Mouse (Mus musculus) forebrain, embryonic 15.5 days (tissue): ENCODE results near the gene Elavl3. TPM values are rescaled to one million over a fixed set of nuclear protein-coding genes. Genes with fewer than 3 reads are reported as not detected.

ENCODE experiments used
- ATAC-seq: fragments of 200-750 bp; cut with Nextera tagmentation; replicated peaks from 2 replicates; pipeline ENCODE4 v1.8.0; 2017; ENCODE audit warnings: mild to moderate bottlenecking, moderate TSS enrichment, moderate library complexity
- H3K27ac ChIP-seq: fragments of 300-500 bp; sonication (generic); replicated peaks from 2 replicates; pipeline ENCODE4 v1.5.1; 2015; ENCODE audit warnings: mild to moderate bottlenecking, inconsistent platforms
- H3K27me3 ChIP-seq: fragments of 300-500 bp; sonication (generic); 2 replicates; pipeline ENCODE4 v1.6.1; 2015; ENCODE audit warnings: inconsistent platforms
- H3K36me3 ChIP-seq: fragments of 300-500 bp; sonication (generic); 2 replicates; pipeline ENCODE4 v1.6.1; 2015; ENCODE audit warnings: mild to moderate bottlenecking, inconsistent platforms
- H3K4me1 ChIP-seq: fragments of 300-500 bp; sonication (generic); 2 replicates; pipeline ENCODE4 v1.6.1; 2015; ENCODE audit warnings: inconsistent platforms
- H3K4me2 ChIP-seq: fragments of 300-500 bp; sonication (generic); replicated peaks from 2 replicates; pipeline ENCODE4 v1.6.1; 2015; ENCODE audit warnings: mild to moderate bottlenecking, inconsistent platforms
- H3K4me3 ChIP-seq: fragments of 300-500 bp; sonication (generic); 2 replicates; pipeline ENCODE4 v1.5.1; 2015; ENCODE audit warnings: mild to moderate bottlenecking, inconsistent platforms
- H3K9ac ChIP-seq: fragments of 300-500 bp; sonication (generic); replicated peaks from 2 replicates; pipeline ENCODE4 v1.6.1; 2015; ENCODE audit warnings: mild to moderate bottlenecking, inconsistent platforms
- H3K9me3 ChIP-seq: fragments of 300-500 bp; sonication (generic); 2 replicates; pipeline ENCODE4 v1.6.1; 2016; ENCODE audit warnings: inconsistent platforms
- WGBS: fragments of 180-500 bp; shearing (Covaris S2); methylation state at CpG from one replicate; pipeline ENCODE4 v1.1.7; 2015; ENCODE audit warnings: mixed read lengths; 5-methylcytosine and 5-hydroxymethylcytosine counted together
- polyA plus RNA-seq: library from polyadenylated mRNA; unstranded; fragments of >200 nt; fragmentation: Nextera tagmentation; extraction: Ambion mirVana; gene quantifications from 2 replicates; pipeline ENCODE4 v1.2.1, GENCODE M21; 2015

Elavl3 gene
- polyA plus RNA-seq, 1 experiment from 2014 or later, result 88.9 TPM

DNA sequence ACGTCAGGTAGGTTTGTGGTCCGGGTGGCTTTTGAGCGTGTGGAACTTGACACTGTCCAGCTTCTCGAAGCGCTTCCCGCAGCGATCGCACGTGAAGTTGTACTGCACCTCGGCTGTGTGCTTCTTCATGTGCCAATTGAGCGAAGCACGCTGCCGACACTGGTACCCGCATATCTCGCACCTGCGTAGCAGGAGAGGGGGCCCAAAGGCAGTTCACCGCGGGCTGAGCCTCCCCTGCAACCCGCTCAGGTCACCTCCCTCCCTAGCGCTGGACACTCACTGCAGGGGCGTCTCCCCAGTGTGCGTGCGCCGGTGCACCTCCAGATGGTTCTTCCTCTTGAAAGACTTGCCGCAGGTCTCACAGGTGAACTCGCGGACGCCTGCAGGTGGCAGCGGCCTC is 3.9 kb upstream of the Elavl3 start:
- Histone ChIP-seq H3K9ac (no peak overlapping the region), H3K4me1 (peaks cover 12% of the 10 kb centered on the region), H3K4me3 (no peak overlapping the region), H3K27ac (no peak overlapping the region), H3K27me3 (no peaks in the 10 kb centered on the region), H3K4me2 (no peak overlapping the region), H3K9me3 (no peaks in the 10 kb centered on the region), H3K36me3 (peaks cover 24% of the 10 kb centered on the region)
- WGBS, result 41% methylated on average over 29 of the region's 29 CpGs
- ATAC-seq, result no peak

- Histone ChIP-seq H3K9ac (no peak overlapping the region), H3K9me3 (no peaks in the 10 kb centered on the region), H3K36me3 (peaks cover 20% of the 10 kb centered on the region), H3K27ac (peak overlapping the region; percentile 17; the same call in 1 of the 2 replicates), H3K27me3 (no peaks in the 10 kb centered on the region), H3K4me3 (peak overlapping the region; percentile 31), H3K4me2 (peak overlapping the region; percentile 51), H3K4me1 (peaks cover 16% of the 10 kb centered on the region)
- 2% methylated on average over 32 of the region's 32 CpGs for WGBS
- peak; percentile 23 for ATAC-seq
Measured at GRCm38 (mm10) chr9:22054411-22055076, 2.7 kb upstream of the Elavl3 start.

GRCm38 (mm10) chr9:22053657-22054056 is 1.8 kb upstream of the Elavl3 start:
- Histone ChIP-seq H3K4me2 (no peak overlapping the region), H3K9me3 (no peaks in the 10 kb centered on the region), H3K27me3 (no peaks in the 10 kb centered on the region), H3K9ac (no peak overlapping the region), H3K27ac (no peak overlapping the region), H3K4me1 (peaks cover 25% of the 10 kb centered on the region), H3K4me3 (no peak overlapping the region), H3K36me3 (peaks cover 16% of the 10 kb centered on the region)
- no peak for ATAC-seq
- 41% methylated on average over 6 of the region's 7 CpGs for WGBS

- Histone ChIP-seq H3K9me3 (no peaks in the 10 kb centered on the region), H3K27me3 (no peaks in the 10 kb centered on the region), H3K9ac (peak overlapping the region; percentile 90), H3K27ac (peak overlapping the region; percentile 94), H3K4me2 (peak overlapping the region; percentile 81), H3K4me1 (peaks cover 46% of the 10 kb centered on the region), H3K36me3 (0 out of 2 replicates have a peak, but pooled peaks cover 4% of the 10 kb centered on the region), H3K4me3 (peak overlapping the region; percentile 70)
- WGBS, result under 1% methylated on average over 65 of the region's 67 CpGs
- peak; percentile 32 for ATAC-seq
Measured at GRCm38 (mm10) chr9:22051161-22051957, 464 bp downstream of the Elavl3 start.

GRCm38 (mm10) chr9:22050351-22050889 is 1.4 kb downstream of the Elavl3 start:
- Histone ChIP-seq H3K9me3 (no peaks in the 10 kb centered on the region), H3K9ac (peak overlapping the region; percentile 90), H3K36me3 (0 out of 2 replicates have a peak, but pooled peaks cover 4% of the 10 kb centered on the region), H3K4me3 (peak overlapping the region; percentile 70), H3K4me2 (peak overlapping the region; percentile 81), H3K27me3 (no peaks in the 10 kb centered on the region), H3K4me1 (peaks cover 47% of the 10 kb centered on the region), H3K27ac (peak overlapping the region; percentile 94)
- under 1% methylated on average over 43 of the region's 43 CpGs for WGBS
- peak; percentile 49 for ATAC-seq

DNA sequence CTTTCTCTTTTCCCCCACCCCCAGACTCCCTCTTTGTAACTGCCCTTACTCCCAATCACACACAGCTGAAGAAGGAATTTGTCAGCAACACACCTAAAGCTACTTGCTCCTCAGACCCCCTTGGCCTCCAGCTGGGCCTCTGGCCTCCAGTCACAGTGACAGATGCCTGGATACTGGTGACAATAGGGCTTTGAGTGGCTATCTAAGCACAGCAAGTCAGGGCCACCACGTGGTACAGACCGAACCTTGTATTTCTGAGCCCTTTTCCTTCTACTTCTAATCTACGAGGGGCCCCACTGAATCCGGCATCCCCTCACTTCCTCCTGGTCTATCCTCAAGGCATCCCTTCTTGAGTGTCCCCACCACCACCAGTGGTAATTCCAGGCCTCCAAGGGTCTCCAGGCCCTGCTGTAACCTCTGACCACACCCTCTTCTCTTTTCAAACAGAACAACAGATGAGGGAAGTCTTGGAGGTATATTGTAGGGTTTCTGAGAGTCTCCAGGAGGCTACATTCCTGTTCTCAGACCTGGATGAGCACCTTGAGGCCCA is 2.0 kb downstream of the Elavl3 start:
- Histone ChIP-seq H3K27me3 (no peaks in the 10 kb centered on the region), H3K4me2 (peak overlapping the region; percentile 81), H3K27ac (peak overlapping the region; percentile 94), H3K36me3 (0 out of 2 replicates have a peak, but pooled peaks cover 4% of the 10 kb centered on the region), H3K4me1 (peaks cover 47% of the 10 kb centered on the region), H3K9me3 (no peaks in the 10 kb centered on the region), H3K4me3 (peak overlapping the region; percentile 70), H3K9ac (peak overlapping the region; percentile 90)
- 27% methylated on average over 4 of the region's 4 CpGs for WGBS
- no peak for ATAC-seq

DNA sequence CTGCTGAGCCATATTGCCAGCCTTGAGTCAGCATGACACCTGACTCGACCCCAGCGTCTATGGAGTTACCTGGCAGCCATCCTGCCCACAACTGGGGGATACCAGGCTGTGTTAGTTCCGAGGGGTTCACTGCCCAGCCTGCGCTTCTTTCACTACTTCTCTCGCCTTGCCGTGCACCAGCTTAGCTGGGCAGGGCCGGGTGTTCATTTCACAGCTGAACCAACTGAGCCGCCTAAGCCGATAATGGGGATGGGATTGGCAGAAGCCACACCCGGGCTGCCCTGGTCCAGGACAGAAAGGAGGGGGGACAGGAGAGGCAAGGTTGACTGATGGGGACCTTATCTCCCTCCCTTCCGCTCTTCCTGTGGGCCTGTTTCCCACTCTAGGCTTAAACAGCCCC is 2.5 kb downstream of the Elavl3 start:
- 37% methylated on average over 11 of the region's 11 CpGs for WGBS
- Histone ChIP-seq H3K36me3 (0 out of 2 replicates have a peak, but pooled peaks cover 4% of the 10 kb centered on the region), H3K4me1 (peaks cover 46% of the 10 kb centered on the region)

GRCm38 (mm10) chr9:22047329-22047728 is 4.5 kb downstream of the Elavl3 start:
- no peak overlapping the region for H3K9ac ChIP-seq
- peak overlapping the region; percentile 2 for H3K4me3 ChIP-seq
- ATAC-seq, result no peak
- H3K27ac ChIP-seq, result no peak overlapping the region
- H3K4me1 ChIP-seq, result peaks cover 49% of the 10 kb centered on the region
- H3K4me2 ChIP-seq, result peak overlapping the region; percentile 81
- WGBS, result 65% methylated on average over 9 of the region's 9 CpGs
- 0 out of 2 replicates have a peak, but pooled peaks cover 4% of the 10 kb centered on the region for H3K36me3 ChIP-seq
- no peaks in the 10 kb centered on the region for H3K27me3 ChIP-seq
- no peaks in the 10 kb centered on the region for H3K9me3 ChIP-seq

More for the DNA sequence above, 2.5 kb downstream of the Elavl3 start:
- Histone ChIP-seq H3K4me2 (peak overlapping the region; percentile 81), H3K9me3 (no peaks in the 10 kb centered on the region), H3K4me3 (peak overlapping the region; percentile 70), H3K27ac (peak overlapping the region; percentile 94), H3K9ac (peak overlapping the region; percentile 90), H3K27me3 (no peaks in the 10 kb centered on the region)
- no peak for ATAC-seq

DNA sequence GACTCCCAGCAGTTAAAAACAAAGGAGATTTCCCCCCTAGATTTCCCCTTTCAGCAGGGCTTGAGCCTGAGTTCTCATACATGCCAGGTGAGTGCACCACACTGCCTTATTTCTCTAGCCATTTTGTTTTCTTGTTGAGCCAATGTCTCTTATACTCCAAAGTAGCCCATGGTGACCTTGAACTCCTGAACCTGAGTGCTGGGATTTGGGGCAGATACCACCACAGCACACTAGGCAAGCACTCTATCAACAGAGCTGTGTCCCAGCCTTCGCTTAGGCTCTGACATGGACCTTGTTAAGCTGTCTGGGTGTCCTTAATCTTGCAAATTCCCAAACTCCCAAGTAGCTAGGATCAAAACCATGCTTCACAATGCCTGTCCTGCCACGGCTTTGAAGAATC is 10.0 kb downstream of the Elavl3 start:
- no peak overlapping the region for H3K9ac ChIP-seq
- no peak overlapping the region for H3K4me2 ChIP-seq
- no peaks in the 10 kb centered on the region for H3K27me3 ChIP-seq
- H3K4me1 ChIP-seq, result peaks cover 18% of the 10 kb centered on the region
- H3K36me3 ChIP-seq, result no peaks in the 10 kb centered on the region
- H3K27ac ChIP-seq, result no peak overlapping the region
- no peak overlapping the region for H3K4me3 ChIP-seq
- 68% methylated on average over 2 of the region's 2 CpGs for WGBS
- no peaks in the 10 kb centered on the region for H3K9me3 ChIP-seq
- ATAC-seq, result no peak

DNA sequence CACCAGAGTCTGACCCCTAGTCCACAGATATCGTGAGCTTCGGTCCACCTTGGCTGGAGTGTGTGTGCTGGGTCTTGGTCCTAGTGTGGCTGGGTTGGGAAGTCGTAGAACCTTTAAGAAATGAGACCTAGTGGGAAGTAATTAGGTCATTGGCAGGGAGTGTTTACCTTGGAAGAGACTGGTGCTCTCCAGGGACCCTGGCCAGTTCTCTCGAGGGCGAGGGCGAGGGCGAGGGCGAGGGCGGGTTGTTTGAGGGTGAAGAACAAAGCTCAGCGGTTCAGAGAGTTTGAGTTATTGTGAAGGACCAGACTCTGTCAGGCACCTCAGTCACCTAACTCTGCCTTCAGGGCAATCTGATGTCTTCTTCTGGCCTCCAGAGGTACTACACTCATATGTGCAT is 14.0 kb downstream of the Elavl3 start:
- H3K4me1 ChIP-seq, result peaks cover 19% of the 10 kb centered on the region
- H3K36me3 ChIP-seq, result peaks cover 33% of the 10 kb centered on the region
- no peak overlapping the region for H3K9ac ChIP-seq
- no peaks in the 10 kb centered on the region for H3K9me3 ChIP-seq
- ATAC-seq, result no peak
- H3K27ac ChIP-seq, result no peak overlapping the region
- H3K4me2 ChIP-seq, result no peak overlapping the region
- 87% methylated on average over 10 of the region's 10 CpGs for WGBS
- H3K27me3 ChIP-seq, result no peaks in the 10 kb centered on the region
- H3K4me3 ChIP-seq, result no peak overlapping the region

- H3K4me1 ChIP-seq, result peaks cover 15% of the 10 kb centered on the region
- no peak overlapping the region for H3K4me2 ChIP-seq
- H3K9ac ChIP-seq, result no peak overlapping the region
- H3K36me3 ChIP-seq, result peaks cover 51% of the 10 kb centered on the region
- no peaks in the 10 kb centered on the region for H3K27me3 ChIP-seq
- 45% methylated on average over 6 of the region's 6 CpGs for whole genome bisulfite sequencing
- 0 out of 2 replicates have a peak, but pooled peaks have one; percentile 29 for ATAC-seq
- H3K27ac ChIP-seq, result no peak overlapping the region; the same call in none of the 2 replicates
- no peaks in the 10 kb centered on the region for H3K9me3 ChIP-seq
- H3K4me3 ChIP-seq, result no peak overlapping the region
Measured at GRCm38 (mm10) chr9:22035300-22036044, 16.4 kb downstream of the Elavl3 start.
